Mouse (Mus musculus): ENCODE data around the gene Mzt1.

Mzt1 gene

GRCm38 (mm10) chr14:99010224-99010919 lies 35.6 kb downstream of the Mzt1 start:
- no peak for DNase-seq

GRCm38 (mm10) chr14:98994218-98994617 lies 51.7 kb downstream of the Mzt1 start, which contains the start of gene Rpl36a-ps1:
TSS of gene Rpl36a-ps1 (minus strand) at chr14:98994318.
- DNase-seq = no peak

DNA sequence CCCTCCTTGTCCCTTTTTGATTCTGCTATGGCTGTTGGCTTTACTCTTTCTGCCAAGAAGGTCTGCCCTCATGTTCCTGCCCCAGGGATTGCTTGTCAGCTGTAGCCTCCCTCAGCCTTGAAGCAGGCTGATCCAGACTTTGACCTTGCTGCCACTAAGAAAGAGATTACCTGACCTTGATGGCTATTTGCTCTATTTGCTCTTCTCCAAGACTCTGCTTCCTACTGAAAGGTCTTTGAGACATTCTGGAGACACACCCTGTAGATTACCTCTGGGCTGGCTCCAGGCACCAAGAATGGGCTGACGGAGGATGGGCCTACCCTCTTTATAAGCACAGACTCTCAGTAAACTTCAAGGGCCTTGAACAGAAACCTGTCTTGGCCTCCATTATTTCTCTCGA lies 53.5 kb downstream of the Mzt1 start:
- no peak for DNase-seq

GRCm38 (mm10) chr14:98990636-98991035 lies 55.3 kb downstream of the Mzt1 start:
- DNase-seq = no peak

GRCm38 (mm10) chr14:98989818-98990217 lies 56.1 kb downstream of the Mzt1 start:
- no peak for DNase-seq
